Mouse (Mus musculus): Measurements from ENCODE around the gene Ankar. TPM values are rescaled to one million over a fixed set of nuclear protein-coding genes. Genes with fewer than 3 reads are reported as not detected.

The Ankar gene
- polyA plus RNA-seq, 1 experiment = 0.01 TPM

GRCm38 (mm10) chr1:72710753-72711653 lies 10.6 kb upstream of the Ankar start, which contains the start of gene Rpl37a:
Gene Rpl37a, plus strand, starts transcription at chr1:72711290.
- no peak for TF ChIP-seq CTCF (IDR thresholded peaks at IDR 0.05; ENCODE audit: borderline replicate concordance, extremely low read depth, insufficient read depth, insufficient read length)
- TF ChIP-seq POLR2A (IDR thresholded peaks at IDR 0.05; ENCODE audit: borderline replicate concordance, extremely low read depth, insufficient read depth, insufficient read length, poor library complexity, severe bottlenecking) = peak; percentile 46; the same call in 1 of the 2 replicates
- peak; percentile 99 for DNase-seq (ENCODE audit: low read depth)

DNA sequence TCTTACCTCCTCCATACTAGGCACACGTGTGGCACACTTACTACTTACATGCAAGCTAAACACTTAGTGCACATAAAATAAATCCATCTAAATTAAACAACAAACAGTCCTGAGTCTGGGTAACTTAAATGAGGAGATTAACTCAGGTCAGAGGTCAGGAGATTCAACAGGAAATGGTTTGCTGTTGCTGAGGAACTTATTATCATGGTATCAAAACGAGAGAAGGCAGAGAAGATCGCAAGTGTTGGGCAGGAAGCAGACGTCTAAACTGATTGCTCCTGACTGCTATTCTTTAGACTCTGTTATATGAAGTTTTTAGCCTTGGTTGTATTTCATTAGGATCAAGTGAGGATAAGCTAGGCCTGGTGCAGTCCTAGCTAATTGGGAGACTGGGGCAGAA lies 7.1 kb upstream of the Ankar start:
- no peak for TF ChIP-seq POLR2A (IDR thresholded peaks at IDR 0.05; ENCODE audit: borderline replicate concordance, extremely low read depth, insufficient read depth, insufficient read length, poor library complexity, severe bottlenecking)
- TF ChIP-seq CTCF (IDR thresholded peaks at IDR 0.05; ENCODE audit: borderline replicate concordance, extremely low read depth, insufficient read depth, insufficient read length) = no peak
- no peak for DNase-seq (ENCODE audit: low read depth)

- no peak for DNase-seq (ENCODE audit: low read depth)
- TF ChIP-seq CTCF (IDR thresholded peaks at IDR 0.05; ENCODE audit: borderline replicate concordance, extremely low read depth, insufficient read depth, insufficient read length) (no peak), POLR2A (IDR thresholded peaks at IDR 0.05; ENCODE audit: borderline replicate concordance, extremely low read depth, insufficient read depth, insufficient read length, poor library complexity, severe bottlenecking) (no peak)
These were observed 1.7 kb downstream of the Ankar start for GRCm38 (mm10) chr1:72698651-72699050.

GRCm38 (mm10) chr1:72696256-72696655 lies 4.1 kb downstream of the Ankar start:
- peak; percentile 32 for DNase-seq (ENCODE audit: low read depth)
- TF ChIP-seq CTCF (IDR thresholded peaks at IDR 0.05; ENCODE audit: borderline replicate concordance, extremely low read depth, insufficient read depth, insufficient read length) (no peak), POLR2A (IDR thresholded peaks at IDR 0.05; ENCODE audit: borderline replicate concordance, extremely low read depth, insufficient read depth, insufficient read length, poor library complexity, severe bottlenecking) (no peak)

DNA sequence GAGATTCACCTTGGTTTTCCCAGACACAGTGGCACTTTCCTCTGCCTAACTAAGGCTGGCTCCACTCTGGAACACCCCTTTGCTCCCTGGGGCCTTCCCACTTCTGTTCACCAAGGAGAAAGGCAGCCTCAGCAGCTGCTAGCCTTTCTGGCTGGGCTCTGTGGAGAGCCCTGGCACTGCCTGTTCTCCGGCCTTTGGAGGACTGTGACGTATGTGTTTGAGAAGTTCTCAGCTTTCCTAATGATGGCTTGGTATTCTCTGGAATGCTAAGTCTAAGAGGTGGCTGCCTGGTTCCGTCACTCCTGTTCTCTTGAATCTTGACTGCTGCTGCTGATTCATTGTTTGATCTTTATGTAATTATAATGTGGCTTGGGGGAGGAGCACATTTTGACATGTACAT lies 27.3 kb downstream of the Ankar start:
- peak; percentile 20 for DNase-seq (ENCODE audit: low read depth)
- TF ChIP-seq POLR2A (IDR thresholded peaks at IDR 0.05; ENCODE audit: borderline replicate concordance, extremely low read depth, insufficient read depth, insufficient read length, poor library complexity, severe bottlenecking) (no peak), CTCF (IDR thresholded peaks at IDR 0.05; ENCODE audit: borderline replicate concordance, extremely low read depth, insufficient read depth, insufficient read length) (no peak)

DNA sequence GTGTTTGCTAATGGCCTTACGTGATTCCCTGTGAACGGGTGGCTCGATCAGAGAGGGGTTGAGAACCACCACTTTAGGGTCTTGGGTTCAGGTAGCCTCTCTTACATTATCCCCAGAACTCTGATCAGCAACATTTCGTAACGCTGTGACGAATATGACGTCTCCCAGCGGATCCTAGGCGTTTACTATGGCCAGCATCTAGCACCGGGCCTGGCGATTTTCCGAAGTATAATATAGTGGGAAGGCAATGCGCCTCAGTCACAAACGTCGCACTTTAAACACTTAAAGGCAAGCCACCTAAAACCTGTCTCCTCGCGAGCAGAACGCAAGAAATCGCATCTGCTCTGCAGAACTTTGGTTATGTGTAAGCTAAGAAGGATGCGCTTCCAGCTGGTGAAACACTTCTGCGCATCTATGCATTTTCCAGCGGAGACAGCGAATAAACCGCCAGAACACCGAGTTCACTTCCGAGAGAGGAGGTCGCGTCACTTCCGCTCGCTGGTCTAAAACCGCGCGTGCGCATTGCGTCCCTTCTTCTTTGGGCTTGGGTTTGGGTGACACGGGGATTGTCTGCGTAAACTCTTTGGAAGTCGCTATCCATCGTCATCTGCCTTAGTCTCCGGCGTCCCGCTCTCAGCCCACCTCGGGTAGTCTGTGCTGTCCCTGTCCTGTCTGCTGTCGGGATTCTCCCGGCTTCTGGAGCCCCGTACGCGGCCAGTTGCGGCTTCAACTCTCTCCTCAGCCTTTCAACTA lies 59.5 kb downstream of the Ankar start:
- peak; percentile 92 for DNase-seq (ENCODE audit: low read depth)
- TF ChIP-seq CTCF (IDR thresholded peaks at IDR 0.05; ENCODE audit: borderline replicate concordance, extremely low read depth, insufficient read depth, insufficient read length) (no peak), POLR2A (IDR thresholded peaks at IDR 0.05; ENCODE audit: borderline replicate concordance, extremely low read depth, insufficient read depth, insufficient read length, poor library complexity, severe bottlenecking) (no peak)

- no peak for DNase-seq (ENCODE audit: low read depth)
- TF ChIP-seq POLR2A (IDR thresholded peaks at IDR 0.05; ENCODE audit: borderline replicate concordance, extremely low read depth, insufficient read depth, insufficient read length, poor library complexity, severe bottlenecking) (no peak), CTCF (IDR thresholded peaks at IDR 0.05; ENCODE audit: borderline replicate concordance, extremely low read depth, insufficient read depth, insufficient read length) (no peak)
These were observed 65.2 kb downstream of the Ankar start for GRCm38 (mm10) chr1:72635221-72635620.

DNA sequence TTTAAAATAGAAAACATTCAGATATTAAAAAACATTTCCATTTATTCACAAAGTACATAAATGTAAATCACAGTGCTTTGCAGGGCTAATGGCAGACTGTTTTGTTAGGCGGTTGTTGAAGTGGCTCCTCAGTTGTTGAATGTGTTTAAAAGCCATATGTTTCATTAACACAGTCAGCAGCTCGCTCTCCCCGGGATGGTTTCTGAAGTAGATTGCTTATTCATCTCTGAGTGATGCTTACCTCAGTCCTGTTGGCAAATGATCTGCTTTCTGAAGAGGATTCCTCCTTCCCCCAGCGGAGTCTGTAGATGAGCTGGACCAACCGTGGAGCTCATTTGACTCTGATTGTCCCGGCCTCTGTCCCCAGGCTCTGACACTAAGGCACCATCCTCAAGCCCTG lies 88.2 kb downstream of the Ankar start:
- DNase-seq (ENCODE audit: low read depth) = peak; percentile 46
- TF ChIP-seq CTCF (IDR thresholded peaks at IDR 0.05; ENCODE audit: borderline replicate concordance, extremely low read depth, insufficient read depth, insufficient read length) (no peak), POLR2A (IDR thresholded peaks at IDR 0.05; ENCODE audit: borderline replicate concordance, extremely low read depth, insufficient read depth, insufficient read length, poor library complexity, severe bottlenecking) (no peak)

GRCm38 (mm10) chr1:72609887-72610877 lies 90.2 kb downstream of the Ankar start:
- DNase-seq (ENCODE audit: low read depth) = peak; percentile 19
- peak; percentile 37; the same call in 1 of the 2 replicates for TF ChIP-seq CTCF (IDR thresholded peaks at IDR 0.05; ENCODE audit: borderline replicate concordance, extremely low read depth, insufficient read depth, insufficient read length)
- no peak for TF ChIP-seq POLR2A (IDR thresholded peaks at IDR 0.05; ENCODE audit: borderline replicate concordance, extremely low read depth, insufficient read depth, insufficient read length, poor library complexity, severe bottlenecking)

GRCm38 (mm10) chr1:72609129-72609528 lies 91.2 kb downstream of the Ankar start:
- TF ChIP-seq CTCF (IDR thresholded peaks at IDR 0.05; ENCODE audit: borderline replicate concordance, extremely low read depth, insufficient read depth, insufficient read length) = no peak
- TF ChIP-seq POLR2A (IDR thresholded peaks at IDR 0.05; ENCODE audit: borderline replicate concordance, extremely low read depth, insufficient read depth, insufficient read length, poor library complexity, severe bottlenecking) = no peak
- no peak for DNase-seq (ENCODE audit: low read depth)
